Mouse (Mus musculus) cerebellum, adult 18-20 months (tissue): ENCODE data around the gene Ndufa5.
A peak's percentile ranks its signal among the peaks of the same experiment; 100 is the strongest.

ENCODE experiments used
- DNase-seq, 2 experiments: peaks; one replicate each; pipeline ENCODE4 v3.0.0; 2021

Gene Ndufa5

GRCm38 (mm10) chr6:24527155-24528063 lies at the start of gene Ndufa5:
Gene Ndufa5, minus strand, starts transcription at chr6:24528013.
- DNase-seq = peak; percentile 93 to 95

DNA sequence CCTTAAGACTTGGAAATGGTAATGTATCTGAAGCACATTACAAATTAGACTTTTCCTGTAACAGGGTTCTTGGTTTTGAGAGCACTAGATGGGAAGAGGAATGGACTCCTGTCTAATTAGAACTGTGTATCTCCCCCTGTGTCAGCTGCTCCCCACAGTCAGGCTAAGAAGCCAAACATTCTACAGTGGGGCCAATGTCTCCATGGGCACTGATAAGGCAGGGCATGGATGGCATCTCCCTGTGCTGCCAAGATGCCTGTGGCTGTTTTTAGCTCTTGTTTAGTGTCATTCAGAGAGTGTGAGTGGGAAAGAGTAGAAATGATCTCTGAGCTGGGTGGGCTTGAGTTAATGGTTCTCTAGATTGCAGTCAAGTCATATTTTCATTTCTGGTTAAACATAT lies 45.5 kb upstream of the Ndufa5 start:
- DNase-seq = no peak

GRCm38 (mm10) chr6:24572431-24572830 lies 44.6 kb upstream of the Ndufa5 start:
- no peak for DNase-seq

DNA sequence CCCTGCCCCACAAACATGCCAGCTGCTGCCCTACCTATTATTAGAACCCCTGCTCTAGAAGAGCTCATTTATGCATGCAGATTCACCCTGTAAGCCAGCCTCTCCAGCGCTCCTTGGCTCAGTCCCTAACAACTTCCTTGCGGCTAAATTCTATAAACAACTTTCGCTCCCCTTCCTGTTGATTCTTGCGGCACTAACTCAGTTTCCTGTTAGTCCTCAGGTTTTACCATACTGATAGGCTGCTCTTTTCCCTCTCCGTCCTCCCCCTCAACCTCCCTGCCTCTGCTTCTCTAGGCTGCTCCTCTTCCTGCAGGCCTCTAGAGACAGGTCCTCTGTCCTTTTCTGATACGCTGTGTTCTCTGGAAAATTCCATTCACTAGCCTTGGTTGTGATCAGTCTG lies 43.3 kb upstream of the Ndufa5 start:
- no peak for DNase-seq

DNA sequence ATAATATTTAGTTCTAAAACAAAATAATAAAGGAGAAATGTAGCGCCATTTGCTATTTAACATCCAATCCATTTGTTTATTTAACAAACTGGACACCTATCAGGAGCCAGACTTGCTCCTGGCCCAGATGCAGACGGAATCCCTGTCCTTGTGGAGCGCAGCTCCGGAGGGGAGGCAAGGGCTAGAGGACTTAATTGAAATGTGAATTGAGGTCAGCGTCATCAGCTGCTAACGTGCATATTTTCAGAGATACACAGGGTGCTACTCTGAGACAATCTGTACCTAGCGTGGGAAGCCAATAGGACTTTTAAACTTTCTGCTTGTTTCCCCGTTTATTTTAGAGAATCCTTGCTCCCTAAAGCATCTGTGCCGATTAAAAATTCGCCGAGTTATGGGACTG lies 42.5 kb upstream of the Ndufa5 start:
- no peak for DNase-seq

DNA sequence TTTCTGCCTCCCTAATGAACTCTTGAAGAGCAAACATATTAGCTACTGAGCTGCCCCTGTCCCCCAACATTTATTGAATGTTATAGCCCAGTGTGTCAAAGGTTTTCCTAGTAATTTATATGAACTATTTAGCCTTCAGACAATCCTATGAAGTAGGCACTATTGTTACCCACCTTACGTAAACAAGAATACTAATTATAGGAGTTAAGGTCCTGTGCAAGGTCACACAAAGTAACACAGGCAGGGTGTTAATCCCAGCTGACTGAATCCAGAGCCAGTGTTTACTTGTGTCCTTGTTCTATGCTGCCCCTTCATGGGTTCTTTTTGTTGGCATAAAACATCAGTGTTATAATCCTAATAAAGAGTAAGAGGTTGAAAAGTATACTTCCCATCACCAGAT lies 41.9 kb upstream of the Ndufa5 start:
- no peak for DNase-seq

DNA sequence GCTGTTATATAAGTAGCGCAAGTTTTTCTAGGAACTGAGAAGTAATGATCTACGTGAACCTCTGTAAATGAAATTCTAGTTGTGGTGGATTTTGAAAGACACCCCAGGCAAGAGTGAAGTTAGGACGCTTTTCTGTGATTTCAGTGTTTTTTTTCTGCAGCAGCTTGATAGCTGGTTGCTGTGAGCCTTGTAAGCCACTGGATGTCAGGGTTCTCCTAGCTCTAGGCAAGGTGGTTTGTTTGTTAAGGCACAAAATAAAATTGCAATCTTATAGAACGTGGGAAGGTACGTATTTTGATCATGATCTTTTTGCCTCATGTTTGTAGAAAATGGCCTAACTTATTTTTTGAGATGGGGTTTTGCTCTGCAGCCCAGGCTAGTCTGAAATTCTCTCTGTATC lies 41.1 kb upstream of the Ndufa5 start:
- no peak for DNase-seq

- DNase-seq = no peak
These were observed 37.1 kb upstream of the Ndufa5 start for GRCm38 (mm10) chr6:24564886-24565285.

- peak; percentile 36 to 44 for DNase-seq
These were observed 36.3 kb upstream of the Ndufa5 start for GRCm38 (mm10) chr6:24564081-24564480.

- DNase-seq = no peak
These were observed 27.7 kb upstream of the Ndufa5 start for GRCm38 (mm10) chr6:24555488-24555887.

GRCm38 (mm10) chr6:24554427-24555086 lies 26.7 kb upstream of the Ndufa5 start:
- DNase-seq = no peak

GRCm38 (mm10) chr6:24552046-24552445 lies 24.2 kb upstream of the Ndufa5 start:
- DNase-seq = no peak

DNA sequence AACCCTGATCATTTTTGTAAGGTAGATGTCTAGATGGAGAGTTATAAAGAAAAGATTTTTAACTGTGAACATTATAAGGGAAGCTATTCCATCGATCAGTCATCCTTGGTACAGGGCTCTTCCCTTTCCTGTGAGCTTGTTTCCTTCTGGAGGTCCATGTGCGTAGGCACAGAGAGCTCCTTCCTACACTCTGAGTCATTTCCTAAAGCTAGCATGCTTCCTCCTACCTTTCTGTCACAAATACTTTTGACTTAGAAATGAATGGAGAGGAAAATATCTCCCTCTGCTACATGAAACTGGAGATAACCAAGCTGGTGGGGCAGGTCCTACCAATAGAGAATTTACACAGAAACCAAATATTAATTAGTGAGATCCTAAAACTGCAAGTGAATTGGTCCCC lies 22.0 kb upstream of the Ndufa5 start:
- DNase-seq = no peak

- no peak for DNase-seq
These were observed 19.1 kb upstream of the Ndufa5 start for GRCm38 (mm10) chr6:24546716-24547420.

DNA sequence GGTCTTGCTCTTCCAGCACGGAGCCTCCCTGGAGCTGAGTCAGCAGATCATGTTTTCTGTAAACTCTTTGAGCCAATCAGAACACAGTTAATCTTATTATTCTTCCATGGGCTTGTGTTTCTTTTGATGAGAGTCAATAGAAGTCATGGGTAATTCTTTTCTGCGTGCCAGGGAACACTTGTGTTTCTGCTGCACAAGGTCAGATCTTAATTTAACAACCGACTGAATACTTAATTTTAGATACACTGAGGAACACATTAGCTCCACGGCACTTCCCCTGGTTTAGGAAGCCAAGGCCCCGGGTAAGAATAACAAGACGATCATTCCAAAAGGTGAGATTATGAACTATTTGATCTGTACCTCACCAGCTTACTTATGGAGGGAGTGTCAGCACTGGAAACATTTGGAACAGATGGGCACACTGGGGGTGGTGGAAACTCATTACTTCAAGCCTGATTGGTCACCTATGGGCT lies 15.3 kb upstream of the Ndufa5 start:
- peak; percentile 45 to 48 for DNase-seq

- peak; percentile 27 to 33 for DNase-seq
These were observed 14.6 kb upstream of the Ndufa5 start for GRCm38 (mm10) chr6:24542393-24542792.

- no peak for DNase-seq
These were observed 12.3 kb upstream of the Ndufa5 start for GRCm38 (mm10) chr6:24540106-24540505.

DNA sequence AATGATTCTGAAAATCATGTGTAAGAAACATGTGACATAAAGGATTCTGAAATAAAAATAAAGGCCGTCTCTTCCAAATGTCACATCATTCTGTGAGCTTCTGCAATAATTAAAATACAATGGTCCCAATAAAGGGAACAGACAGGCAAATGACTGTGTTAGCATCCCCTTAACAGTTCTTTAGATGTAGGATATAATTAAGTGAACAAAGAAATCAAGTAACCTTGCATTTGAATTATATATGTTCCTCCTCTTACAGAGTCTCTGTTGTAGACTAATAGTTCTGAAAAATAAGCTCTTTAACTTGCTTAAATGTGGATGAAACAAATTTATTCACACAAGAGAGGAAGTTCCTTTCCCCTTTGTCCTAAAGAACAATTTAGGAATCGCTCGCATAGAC lies 10.6 kb upstream of the Ndufa5 start:
- no peak for DNase-seq

GRCm38 (mm10) chr6:24532804-24533203 lies 5.0 kb upstream of the Ndufa5 start:
- DNase-seq = no peak

DNA sequence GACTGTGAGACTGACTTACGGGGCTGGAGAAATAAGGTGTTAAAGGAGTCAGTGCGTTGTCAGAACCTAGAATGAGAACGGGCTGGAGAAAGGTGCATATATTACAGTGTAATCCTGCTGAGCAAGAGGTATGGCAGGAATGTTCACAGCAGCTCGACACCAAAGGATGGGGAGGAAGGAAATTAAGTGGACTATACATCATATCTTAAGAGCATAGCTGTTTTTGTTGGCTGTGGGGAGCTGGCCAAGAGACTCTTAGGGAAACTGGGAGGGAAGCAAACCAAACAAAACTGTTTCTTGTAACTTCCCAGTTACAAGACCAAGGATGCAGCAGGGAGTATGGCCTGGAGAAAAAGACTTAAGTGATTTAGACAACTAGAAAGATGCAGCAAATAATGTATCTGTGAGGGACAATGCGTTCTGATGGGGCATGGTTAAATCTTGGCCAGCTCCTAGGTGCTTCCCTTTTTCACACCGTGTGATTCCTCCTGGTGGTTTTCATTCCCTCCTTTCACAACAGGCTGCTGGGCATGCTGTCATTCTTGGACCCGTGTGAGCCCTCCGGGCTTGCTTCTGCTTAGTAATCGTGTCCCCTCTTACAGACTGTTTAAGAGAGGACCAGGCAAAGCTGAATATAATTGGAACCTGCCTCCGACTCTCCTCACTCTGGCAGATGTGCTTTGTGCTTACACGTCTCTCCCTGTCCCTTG lies 3.1 kb upstream of the Ndufa5 start:
- peak in 1 of 2 experiments; percentile 27 for DNase-seq

DNA sequence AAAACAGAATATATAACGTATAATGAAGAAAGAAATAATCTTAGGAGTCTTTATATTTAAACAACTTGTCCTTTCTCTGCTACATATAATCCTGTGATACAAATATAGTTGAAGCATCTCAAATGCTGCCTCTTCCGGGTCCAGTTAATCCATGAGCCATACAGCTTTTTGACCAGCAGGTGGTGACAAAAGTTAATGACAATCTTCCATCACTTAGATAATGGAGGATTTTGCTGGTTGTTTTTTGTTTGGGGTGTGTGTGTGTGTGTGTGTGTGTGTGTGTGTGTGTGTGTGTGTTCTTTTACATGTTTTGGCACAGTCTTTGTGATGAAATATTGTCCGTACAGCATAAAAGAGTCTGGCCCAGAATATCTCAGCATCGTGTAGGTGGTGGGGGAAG lies 2.4 kb upstream of the Ndufa5 start:
- DNase-seq = peak; percentile 62 to 69

GRCm38 (mm10) chr6:24528064-24528243 lies 141 bp upstream of the Ndufa5 start, which contains the start of gene Asb15:
Gene Asb15, plus strand, starts transcription at chr6:24528144.
- peak in 1 of 2 experiments; percentile 18 for DNase-seq

DNA sequence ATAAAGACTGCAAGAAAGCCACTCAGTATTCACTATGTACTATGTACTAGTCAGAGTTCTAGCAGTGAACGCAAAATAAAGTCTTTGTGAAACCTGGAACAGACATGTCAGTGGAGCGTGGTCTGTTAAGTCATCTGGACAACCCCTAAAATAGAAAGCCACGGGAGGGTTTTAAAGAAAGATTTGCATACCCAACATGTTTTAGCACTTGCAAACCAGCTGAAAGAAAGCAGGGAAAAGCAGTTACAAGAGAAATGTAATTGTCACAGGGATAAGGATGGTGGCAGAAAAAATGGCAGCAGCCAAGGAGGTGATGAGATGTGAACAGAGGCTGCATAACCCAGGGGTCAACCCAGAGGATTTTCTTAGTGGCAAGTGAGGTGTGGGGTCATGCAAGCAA lies 2.1 kb downstream of the Ndufa5 start:
- DNase-seq = no peak
